Mouse (Mus musculus): ENCODE data around the gene Shank2. TPM values are rescaled to one million over a fixed set of nuclear protein-coding genes. Genes with fewer than 3 reads are reported as not detected.

The Shank2 gene
- total and polyA plus RNA-seq, 2 experiments from 2014 or later, result 0.19 to 0.95 TPM

DNA sequence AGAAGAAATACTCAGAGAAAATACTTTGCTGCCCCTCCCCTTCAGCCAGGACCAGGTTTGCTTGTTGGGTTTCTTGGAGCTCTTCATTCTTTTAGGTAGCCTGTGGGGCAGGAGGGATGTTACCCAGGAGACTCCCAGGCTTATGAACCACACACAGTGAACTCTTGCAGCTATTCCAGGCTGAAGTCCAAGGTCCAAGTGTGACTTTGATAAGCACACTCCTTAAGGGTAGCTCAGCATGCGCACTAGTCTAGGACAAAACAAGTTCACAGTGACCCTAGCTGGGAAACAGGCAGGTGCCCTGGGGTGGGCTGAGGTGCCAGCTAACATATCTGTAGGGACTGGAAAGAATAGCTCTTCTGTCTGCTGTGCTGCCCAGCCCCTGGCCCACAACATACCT lies 117.8 kb downstream of the Shank2 start:
- H3K27me3 ChIP-seq (ENCODE audit: control insufficient read depth, insufficient read depth, low read length), result no peaks in the 10 kb centered on the region
- 23% methylated on average over 1 of the region's 1 CpGs for WGBS
- TF ChIP-seq CTCF (IDR thresholded peaks at IDR 0.05; ENCODE audit: low read depth) (no peak), EP300 (IDR thresholded peaks at IDR 0.05; ENCODE audit: low read depth) (no peak)

DNA sequence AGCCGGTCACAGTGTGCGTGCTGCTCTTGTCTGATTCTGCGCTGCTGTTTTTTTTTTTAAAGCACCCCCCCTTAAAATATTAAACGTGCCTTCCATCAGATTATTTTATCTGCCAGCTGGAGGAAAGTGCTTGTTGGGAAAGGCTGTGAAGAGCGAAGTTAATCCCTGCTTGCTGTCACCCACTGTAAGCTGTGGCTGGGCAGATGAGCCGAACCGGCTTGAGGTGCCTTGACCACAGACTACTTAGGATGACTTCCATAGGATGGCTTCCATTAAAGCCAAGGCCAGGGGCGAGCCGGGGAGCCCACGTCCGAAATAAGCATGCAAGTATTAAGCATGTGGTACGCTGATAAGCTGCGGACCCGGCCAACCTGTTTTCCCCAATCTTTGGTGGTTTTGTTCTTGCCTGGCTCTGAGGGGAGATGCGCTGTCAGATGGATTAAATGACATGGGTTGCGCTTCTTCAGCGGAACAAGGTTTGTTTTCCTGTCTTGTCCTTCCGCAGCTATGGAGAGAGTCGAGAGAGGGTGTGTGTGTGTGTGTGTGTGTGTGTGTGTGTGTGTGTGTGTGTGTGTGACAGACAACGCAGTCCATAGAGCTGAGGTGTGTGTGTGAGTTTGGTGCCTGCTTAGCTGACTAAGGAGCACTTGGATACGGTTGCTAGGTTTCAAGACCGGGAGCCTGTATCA lies 131.1 kb downstream of the Shank2 start:
- no peak for ATAC-seq (ENCODE audit: insufficient read depth, low read depth)
- Histone ChIP-seq H3K4me3 (ENCODE audit: low read depth, low read length) (no peak overlapping the region), H3K9me3 (replicated peaks; ENCODE audit: control insufficient read depth, low read length) (no peaks in the 10 kb centered on the region), H3K4me1 (ENCODE audit: control insufficient read depth, insufficient read depth) (no peaks in the 10 kb centered on the region; the same call in 1 of the 2 replicates), H3K4me2 (ENCODE audit: low read depth, low read length) (no peak overlapping the region), H3K27me3 (ENCODE audit: control insufficient read depth, insufficient read depth, low read length) (no peaks in the 10 kb centered on the region), H3K27ac (ENCODE audit: low read depth) (no peak overlapping the region), H3K36me3 (replicated peaks; ENCODE audit: control insufficient read depth, insufficient read depth, low read length) (no peaks in the 10 kb centered on the region), H3K9ac (replicated peaks; ENCODE audit: low read depth, low read length) (no peak overlapping the region)
- WGBS, result 76% methylated on average over 22 of the region's 22 CpGs
- DNase-seq (ENCODE audit: low spot score), result no peak
- TF ChIP-seq CTCF (IDR thresholded peaks at IDR 0.05; ENCODE audit: low read depth) (no peak), EP300 (IDR thresholded peaks at IDR 0.05; ENCODE audit: low read depth) (no peak)

More for the DNA sequence above, 117.8 kb downstream of the Shank2 start:
- H3K9me3 ChIP-seq (replicated peaks; ENCODE audit: control insufficient read depth, low read length), result peaks cover under 1% of the 10 kb centered on the region; the same call in 1 of the 2 replicates
- no peak overlapping the region for H3K9ac ChIP-seq (replicated peaks; ENCODE audit: low read depth, low read length)
- no peak overlapping the region for H3K4me3 ChIP-seq (ENCODE audit: low read depth, low read length)
- no peak for ATAC-seq (ENCODE audit: insufficient read depth, low read depth)
- DNase-seq (ENCODE audit: low spot score), result peak; percentile 16
- no peak overlapping the region for H3K27ac ChIP-seq (ENCODE audit: low read depth)
- no peaks in the 10 kb centered on the region for H3K36me3 ChIP-seq (replicated peaks; ENCODE audit: control insufficient read depth, insufficient read depth, low read length)
- H3K4me2 ChIP-seq (ENCODE audit: low read depth, low read length), result no peak overlapping the region
- H3K4me1 ChIP-seq (ENCODE audit: control insufficient read depth, insufficient read depth), result no peaks in the 10 kb centered on the region

GRCm38 (mm10) chr7:144133388-144133998 lies 131.8 kb downstream of the Shank2 start:
- no peak overlapping the region for H3K27ac ChIP-seq (ENCODE audit: low read depth)
- WGBS, result 62% methylated on average over 9 of the region's 9 CpGs
- no peaks in the 10 kb centered on the region; the same call in 1 of the 2 replicates for H3K4me1 ChIP-seq (ENCODE audit: control insufficient read depth, insufficient read depth)
- ATAC-seq (ENCODE audit: insufficient read depth, low read depth), result no peak
- no peaks in the 10 kb centered on the region for H3K27me3 ChIP-seq (ENCODE audit: control insufficient read depth, insufficient read depth, low read length)
- TF ChIP-seq CTCF (IDR thresholded peaks at IDR 0.05; ENCODE audit: low read depth) (no peak), EP300 (IDR thresholded peaks at IDR 0.05; ENCODE audit: low read depth) (no peak)
- no peak for DNase-seq (ENCODE audit: low spot score)
- H3K4me2 ChIP-seq (ENCODE audit: low read depth, low read length), result no peak overlapping the region
- H3K9ac ChIP-seq (replicated peaks; ENCODE audit: low read depth, low read length), result no peak overlapping the region
- no peaks in the 10 kb centered on the region for H3K36me3 ChIP-seq (replicated peaks; ENCODE audit: control insufficient read depth, insufficient read depth, low read length)
- no peak overlapping the region for H3K4me3 ChIP-seq (ENCODE audit: low read depth, low read length)
- H3K9me3 ChIP-seq (replicated peaks; ENCODE audit: control insufficient read depth, low read length), result no peaks in the 10 kb centered on the region

GRCm38 (mm10) chr7:144134699-144135098 lies 133.0 kb downstream of the Shank2 start:
- Histone ChIP-seq H3K4me1 (ENCODE audit: control insufficient read depth, insufficient read depth) (no peaks in the 10 kb centered on the region; the same call in 1 of the 2 replicates), H3K27ac (ENCODE audit: low read depth) (no peak overlapping the region), H3K4me3 (ENCODE audit: low read depth, low read length) (no peak overlapping the region), H3K9me3 (replicated peaks; ENCODE audit: control insufficient read depth, low read length) (no peaks in the 10 kb centered on the region), H3K27me3 (ENCODE audit: control insufficient read depth, insufficient read depth, low read length) (peaks cover 4% of the 10 kb centered on the region; the same call in 1 of the 2 replicates), H3K4me2 (ENCODE audit: low read depth, low read length) (no peak overlapping the region), H3K9ac (replicated peaks; ENCODE audit: low read depth, low read length) (no peak overlapping the region), H3K36me3 (replicated peaks; ENCODE audit: control insufficient read depth, insufficient read depth, low read length) (no peaks in the 10 kb centered on the region)
- TF ChIP-seq EP300 (IDR thresholded peaks at IDR 0.05; ENCODE audit: low read depth), result no peak
- no peak for TF ChIP-seq CTCF (IDR thresholded peaks at IDR 0.05; ENCODE audit: low read depth)
- ATAC-seq (ENCODE audit: insufficient read depth, low read depth) (no peak), DNase-seq (ENCODE audit: low spot score) (no peak)
- 90% methylated on average over 11 of the region's 11 CpGs for WGBS

DNA sequence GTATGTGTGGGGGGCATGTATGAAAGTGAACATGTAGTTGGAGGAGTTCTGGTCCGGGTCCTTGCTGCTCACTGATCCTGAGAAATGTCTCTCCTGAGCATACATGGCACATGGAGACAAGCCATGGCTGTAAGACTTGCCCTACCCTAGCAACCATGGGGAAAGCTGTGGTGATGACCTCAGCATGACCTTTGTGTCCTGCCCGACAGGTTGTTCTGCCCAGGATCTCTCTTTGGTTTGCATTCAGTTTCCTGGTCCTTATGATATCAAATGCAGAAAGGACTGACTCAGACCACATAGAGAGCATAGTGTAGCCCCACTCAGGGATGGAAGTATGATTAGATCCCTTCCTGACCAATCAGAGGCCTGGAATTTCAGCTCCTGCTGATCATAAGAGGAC lies 136.1 kb downstream of the Shank2 start:
- DNase-seq (ENCODE audit: low spot score), result no peak
- no peak overlapping the region for H3K4me2 ChIP-seq (ENCODE audit: low read depth, low read length)
- H3K9me3 ChIP-seq (replicated peaks; ENCODE audit: control insufficient read depth, low read length), result no peaks in the 10 kb centered on the region
- H3K4me1 ChIP-seq (ENCODE audit: control insufficient read depth, insufficient read depth), result no peaks in the 10 kb centered on the region; the same call in 1 of the 2 replicates
- no peak overlapping the region for H3K27ac ChIP-seq (ENCODE audit: low read depth)
- H3K27me3 ChIP-seq (ENCODE audit: control insufficient read depth, insufficient read depth, low read length), result peaks cover 4% of the 10 kb centered on the region; the same call in 1 of the 2 replicates
- H3K4me3 ChIP-seq (ENCODE audit: low read depth, low read length), result no peak overlapping the region
- no peak overlapping the region for H3K9ac ChIP-seq (replicated peaks; ENCODE audit: low read depth, low read length)
- no peaks in the 10 kb centered on the region for H3K36me3 ChIP-seq (replicated peaks; ENCODE audit: control insufficient read depth, insufficient read depth, low read length)
- 64% methylated on average over 2 of the region's 2 CpGs for WGBS
- ATAC-seq (ENCODE audit: insufficient read depth, low read depth), result no peak
- TF ChIP-seq EP300 (IDR thresholded peaks at IDR 0.05; ENCODE audit: low read depth) (no peak), CTCF (IDR thresholded peaks at IDR 0.05; ENCODE audit: low read depth) (no peak)
